Mouse (Mus musculus) layer of hippocampus, postnatal 25 days (tissue): ENCODE measurements around the gene Ttll5. TPM values are rescaled to one million over a fixed set of nuclear protein-coding genes. Genes with fewer than 3 reads are reported as not detected.

Source experiments
- DNase-seq, 2 experiments: peaks; one replicate each; pipeline ENCODE4 v3.0.0; 2022; ENCODE audit warnings: mixed read lengths in 2 of 2, low spot score in 1 of 2; ENCODE audit errors: extremely low spot score in 1 of 2
- total RNA-seq, 2 experiments: library from RNA; stranded (reverse); gene quantifications; 2 replicates each; pipeline ENCODE4 v1.2.3; 2021

Ttll5 gene
- total RNA-seq, 2 experiments from 2014 or later = 40.1 to 44.2 TPM

- DNase-seq = no peak
These were observed 212.9 kb downstream of the Ttll5 start for GRCm38 (mm10) chr12:86037235-86037921.

- DNase-seq = no peak
These were observed 214.6 kb downstream of the Ttll5 start for GRCm38 (mm10) chr12:86039078-86039477.

- DNase-seq = no peak
These were observed 215.3 kb downstream of the Ttll5 start for GRCm38 (mm10) chr12:86039751-86040150.

- DNase-seq = no peak
These were observed 221.7 kb downstream of the Ttll5 start for GRCm38 (mm10) chr12:86046141-86046540.

- DNase-seq = no peak
These were observed 222.3 kb downstream of the Ttll5 start for GRCm38 (mm10) chr12:86046776-86047175.

- no peak for DNase-seq
These were observed 222.9 kb downstream of the Ttll5 start for GRCm38 (mm10) chr12:86047376-86047775.

GRCm38 (mm10) chr12:86049813-86050212 lies 225.4 kb downstream of the Ttll5 start:
- no peak for DNase-seq

- no peak for DNase-seq
These were observed 227.0 kb downstream of the Ttll5 start for GRCm38 (mm10) chr12:86051477-86051876.

- DNase-seq = no peak
These were observed 230.8 kb downstream of the Ttll5 start for GRCm38 (mm10) chr12:86055306-86055705.

GRCm38 (mm10) chr12:86056976-86057375 lies 232.5 kb downstream of the Ttll5 start:
- DNase-seq = no peak

GRCm38 (mm10) chr12:86057516-86057915 lies 233.1 kb downstream of the Ttll5 start:
- no peak for DNase-seq

GRCm38 (mm10) chr12:86059341-86059740 lies 234.9 kb downstream of the Ttll5 start:
- no peak for DNase-seq

- no peak for DNase-seq
These were observed 240.3 kb downstream of the Ttll5 start for GRCm38 (mm10) chr12:86064796-86065195.

- DNase-seq = no peak
These were observed 247.0 kb downstream of the Ttll5 start for GRCm38 (mm10) chr12:86071432-86071831.

- no peak for DNase-seq
These were observed 250.2 kb downstream of the Ttll5 start for GRCm38 (mm10) chr12:86074681-86075080.

GRCm38 (mm10) chr12:86075358-86075757 lies 250.9 kb downstream of the Ttll5 start:
- no peak for DNase-seq

- DNase-seq = peak in 1 of 2 experiments; percentile 40
These were observed 252.0 kb downstream of the Ttll5 start for GRCm38 (mm10) chr12:86076321-86076901.

- DNase-seq = no peak
These were observed 252.9 kb downstream of the Ttll5 start for GRCm38 (mm10) chr12:86077322-86077721.

- no peak for DNase-seq
These were observed 253.3 kb downstream of the Ttll5 start for GRCm38 (mm10) chr12:86077736-86078135.

GRCm38 (mm10) chr12:86078176-86078552 lies 253.7 kb downstream of the Ttll5 start:
- DNase-seq = no peak

- peak in 1 of 2 experiments; percentile 33 for DNase-seq
These were observed 254.2 kb downstream of the Ttll5 start, which contains the start of gene Tgfb3 for GRCm38 (mm10) chr12:86078553-86079201. Tgfb3 (minus strand) TSS chr12:86079041.
